In the genomic region with DNA sequence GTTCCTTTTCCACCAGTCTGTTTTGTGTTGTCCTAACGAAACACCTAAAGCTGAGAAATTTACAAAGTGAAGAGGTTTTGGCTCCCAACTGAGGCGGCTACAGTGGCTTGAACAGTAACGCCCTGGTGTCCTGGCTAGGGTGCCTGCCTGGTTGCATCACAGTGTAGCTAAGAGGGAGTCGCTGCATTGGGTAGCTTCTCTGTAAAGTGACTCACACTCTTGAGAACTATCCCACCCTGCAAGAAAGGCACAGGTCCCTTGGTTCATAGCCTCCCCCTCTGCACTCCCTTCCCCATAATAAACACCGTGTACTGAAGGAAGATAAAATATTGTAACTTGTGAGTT, we compare ENCODE assay signal across 10 mouse cellular contexts. TPM values are rescaled to one million over a fixed set of nuclear protein-coding genes. Genes with fewer than 3 reads are reported as not detected.
DNase-seq lines count a peak whose midpoint lies in the region; ATAC-seq lines count a peak whose summit lies in the region.
"Had no signal": no experiment of that assay in that cellular context is flagged by ENCODE, and none has a peak within 500 bp of the region (broad histone marks: within the 10 kb centered on the region; RNA-seq: fewer than 3 reads in every experiment).

No protein-coding gene starts in this region.

- H3K4me3 ChIP-seq in forebrain, embryonic 15.5 days: no peak overlapping the region
- H3K4me3 ChIP-seq in forebrain, embryonic 14.5 days (ENCODE audit: low read depth, low read length): no peak overlapping the region
- H3K4me3 ChIP-seq in midbrain, embryonic 14.5 days (replicated peaks; ENCODE audit: low read depth, low read length): no peak overlapping the region
- no peak overlapping the region for H3K4me3 ChIP-seq in midbrain, embryonic 13.5 days (replicated peaks)
- no peak overlapping the region for H3K4me3 ChIP-seq in limb, embryonic 10.5 days
- no peak overlapping the region for H3K4me3 ChIP-seq in stomach, embryonic 16.5 days (replicated peaks; ENCODE audit: low read length)

- no peak for DNase-seq in forebrain, embryonic 14.5 days (ENCODE audit: low spot score)
- no peak for DNase-seq in midbrain, embryonic 14.5 days
- no peak for DNase-seq in limb, embryonic 10.5 days (ENCODE audit: low spot score)
- no peak for DNase-seq in frontal cortex, postnatal 14 days (ENCODE audit: low spot score in 2 of 2)
- DNase-seq in left cerebral cortex, adult 9 months (ENCODE audit: low spot score in 2 of 2): no peak
- DNase-seq: embryo, embryonic 11 days had no signal

- no peak overlapping the region for H3K4me2 ChIP-seq in forebrain, embryonic 15.5 days (replicated peaks)
- no peak overlapping the region for H3K4me2 ChIP-seq in forebrain, embryonic 14.5 days (ENCODE audit: low read length)
- H3K4me2 ChIP-seq in midbrain, embryonic 14.5 days (ENCODE audit: low read length): no peak overlapping the region
- no peak overlapping the region for H3K4me2 ChIP-seq in midbrain, embryonic 13.5 days (replicated peaks)
- no peak overlapping the region for H3K4me2 ChIP-seq in stomach, embryonic 16.5 days (ENCODE audit: low read depth, low read length)
- H3K4me2 ChIP-seq: midbrain, embryonic 11.5 days had no signal

- no peaks in the 10 kb centered on the region for H3K9me3 ChIP-seq in forebrain, embryonic 15.5 days
- no peaks in the 10 kb centered on the region for H3K9me3 ChIP-seq in forebrain, embryonic 14.5 days (replicated peaks; ENCODE audit: control insufficient read depth, low read length)
- no peaks in the 10 kb centered on the region for H3K9me3 ChIP-seq in midbrain, embryonic 14.5 days (ENCODE audit: control insufficient read depth, low read length)
- H3K9me3 ChIP-seq in midbrain, embryonic 13.5 days: no peaks in the 10 kb centered on the region
- no peaks in the 10 kb centered on the region for H3K9me3 ChIP-seq in limb, embryonic 10.5 days (replicated peaks)
- no peaks in the 10 kb centered on the region for H3K9me3 ChIP-seq in stomach, embryonic 16.5 days (replicated peaks; ENCODE audit: control insufficient read depth, low read length)

- 77% methylated on average over 5 of the region's 5 CpGs for WGBS in forebrain, embryonic 15.5 days
- WGBS in forebrain, embryonic 14.5 days: 81% methylated on average over 5 of the region's 5 CpGs
- 93% methylated on average over 5 of the region's 5 CpGs for WGBS in midbrain, embryonic 14.5 days
- 89% methylated on average over 5 of the region's 5 CpGs for WGBS in midbrain, embryonic 13.5 days
- 86% methylated on average over 5 of the region's 5 CpGs for WGBS in limb, embryonic 10.5 days
- 73% methylated on average over 5 of the region's 5 CpGs for WGBS in stomach, embryonic 16.5 days

- H3K27ac ChIP-seq in forebrain, embryonic 15.5 days (replicated peaks): peak overlapping the region; percentile 88
- no peak overlapping the region for H3K27ac ChIP-seq in forebrain, embryonic 14.5 days (ENCODE audit: low read depth, low read length)
- H3K27ac ChIP-seq in midbrain, embryonic 14.5 days (replicated peaks; ENCODE audit: low read depth, low read length): 0 out of 2 replicates have a peak overlapping the region, but pooled peaks have one; percentile 49
- H3K27ac ChIP-seq in midbrain, embryonic 13.5 days: no peak overlapping the region
- peak overlapping the region; percentile 40; the same call in 1 of the 2 replicates for H3K27ac ChIP-seq in limb, embryonic 10.5 days
- peak overlapping the region; percentile 66; the same call in 1 of the 2 replicates for H3K27ac ChIP-seq in stomach, embryonic 16.5 days (ENCODE audit: low read length)

- peaks cover 48% of the 10 kb centered on the region for H3K4me1 ChIP-seq in forebrain, embryonic 15.5 days
- peaks cover 42% of the 10 kb centered on the region for H3K4me1 ChIP-seq in forebrain, embryonic 14.5 days (ENCODE audit: control insufficient read depth, insufficient read depth, low read length)
- H3K4me1 ChIP-seq in midbrain, embryonic 14.5 days (ENCODE audit: control insufficient read depth, insufficient read depth, low read length): peaks cover 51% of the 10 kb centered on the region
- peaks cover 58% of the 10 kb centered on the region for H3K4me1 ChIP-seq in midbrain, embryonic 13.5 days (replicated peaks)
- peaks cover 33% of the 10 kb centered on the region for H3K4me1 ChIP-seq in limb, embryonic 10.5 days
- H3K4me1 ChIP-seq in stomach, embryonic 16.5 days (ENCODE audit: control insufficient read depth, insufficient read depth, low read length): peaks cover 16% of the 10 kb centered on the region

- no peaks in the 10 kb centered on the region for H3K36me3 ChIP-seq in forebrain, embryonic 15.5 days
- H3K36me3 ChIP-seq in forebrain, embryonic 14.5 days (ENCODE audit: control insufficient read depth, insufficient read depth, low read length): no peaks in the 10 kb centered on the region
- H3K36me3 ChIP-seq in midbrain, embryonic 14.5 days (ENCODE audit: control insufficient read depth, insufficient read depth, low read length): no peaks in the 10 kb centered on the region
- no peaks in the 10 kb centered on the region for H3K36me3 ChIP-seq in midbrain, embryonic 13.5 days
- peaks cover 2% of the 10 kb centered on the region; the same call in 1 of the 2 replicates for H3K36me3 ChIP-seq in limb, embryonic 10.5 days
- H3K36me3 ChIP-seq in stomach, embryonic 16.5 days (ENCODE audit: control insufficient read depth, insufficient read depth, low read length): no peaks in the 10 kb centered on the region

- H3K27me3 ChIP-seq in forebrain, embryonic 15.5 days: no peaks in the 10 kb centered on the region
- H3K27me3 ChIP-seq in forebrain, embryonic 14.5 days (replicated peaks; ENCODE audit: control insufficient read depth, insufficient read depth, low read length): no peaks in the 10 kb centered on the region
- H3K27me3 ChIP-seq in midbrain, embryonic 14.5 days (ENCODE audit: control insufficient read depth, insufficient read depth, low read length): no peaks in the 10 kb centered on the region
- H3K27me3 ChIP-seq in midbrain, embryonic 13.5 days: no peaks in the 10 kb centered on the region
- H3K27me3 ChIP-seq in limb, embryonic 10.5 days (ENCODE audit: low read depth, poor library complexity, severe bottlenecking): no peaks in the 10 kb centered on the region
- H3K27me3 ChIP-seq in stomach, embryonic 16.5 days (ENCODE audit: control insufficient read depth, insufficient read depth, low read length): no peaks in the 10 kb centered on the region

- no peak for ATAC-seq in forebrain, embryonic 15.5 days (replicated peaks)
- no peak for ATAC-seq in forebrain, embryonic 14.5 days
- ATAC-seq in midbrain, embryonic 14.5 days (ENCODE audit: low FRiP score, low TSS enrichment): no peak
- no peak for ATAC-seq in midbrain, embryonic 13.5 days
- ATAC-seq in stomach, embryonic 16.5 days (ENCODE audit: insufficient read depth, low FRiP score): no peak

- H3K9ac ChIP-seq in forebrain, embryonic 15.5 days (replicated peaks): no peak overlapping the region
- no peak overlapping the region for H3K9ac ChIP-seq in forebrain, embryonic 14.5 days (ENCODE audit: low read length)
- no peak overlapping the region for H3K9ac ChIP-seq in midbrain, embryonic 14.5 days (replicated peaks; ENCODE audit: low read length)
- no peak overlapping the region for H3K9ac ChIP-seq in midbrain, embryonic 13.5 days (replicated peaks)
- no peak overlapping the region for H3K9ac ChIP-seq in stomach, embryonic 16.5 days (ENCODE audit: low read length)

RNA-seq across cellular contexts. Expression of a gene that starts 58.3 kb away (rescaled TPM):
- polyA plus RNA-seq in forebrain, embryonic 15.5 days (2015; fragmentation: Nextera tagmentation; extraction: Ambion mirVana): 0.54 and 0.64 TPM in 2 replicates
- polyA plus RNA-seq in forebrain, embryonic 14.5 days (2014; fragmentation: Nextera tagmentation; extraction: Ambion mirVana): 0.56 and 0.94 TPM in 2 replicates
- polyA plus RNA-seq in midbrain, embryonic 14.5 days (2014; fragmentation: Nextera tagmentation; extraction: Ambion mirVana): 0.87 and 0.98 TPM in 2 replicates
- polyA plus RNA-seq in midbrain, embryonic 13.5 days (2015; fragmentation: Nextera tagmentation; extraction: Ambion mirVana): 0.81 and 0.87 TPM in 2 replicates
- 0.04 TPM in 1 of 2 replicates, not detected in the other for polyA plus RNA-seq in limb, embryonic 10.5 days (2016; fragmentation: Nextera tagmentation; extraction: Ambion mirVana)
- polyA plus RNA-seq in stomach, embryonic 16.5 days (2015; fragmentation: Nextera tagmentation; extraction: Ambion mirVana): 0.06 and 0.09 TPM in 2 replicates
- polyA plus RNA-seq: midbrain, embryonic 11.5 days had no signal

Comparison
In these comparisons a context has a peak if more than half of its experiments do, and no peak if none do; other contexts are left out.
1. H3K27ac ChIP-seq: peak in forebrain, embryonic 15.5 days (single experiment), midbrain, embryonic 14.5 days (single experiment), limb, embryonic 10.5 days (single experiment) and stomach, embryonic 16.5 days (single experiment); none in forebrain, embryonic 14.5 days (single experiment) and midbrain, embryonic 13.5 days (single experiment).